Comparison of ENCODE assay signal across 29 mouse cellular contexts in genomic region chr13:19357301-19357700, GRCm38 (mm10). TPM values are rescaled to one million over a fixed set of nuclear protein-coding genes. Genes with fewer than 3 reads are reported as not detected.
DNase-seq lines count a peak whose midpoint lies in the region; ATAC-seq and TF ChIP-seq lines count a peak whose summit lies in the region.
"Had no signal": no experiment of that assay in that cellular context is flagged by ENCODE, and none has a peak within 500 bp of the region (broad histone marks: within the 10 kb centered on the region; RNA-seq: fewer than 3 reads in every experiment).

No protein-coding gene starts in this region.

- no peak for ATAC-seq in heart, embryonic 11.5 days (replicated peaks; ENCODE audit: insufficient number of reproducible peaks, low FRiP score, low TSS enrichment)
- ATAC-seq in CD4-positive, CD25-positive, alpha-beta regulatory T cell, adult 4 months, result peak; percentile 36
- ATAC-seq: intestine, postnatal 0 days; Patski had no signal

- 86% methylated on average over 7 of the region's 7 CpGs for WGBS in heart, embryonic 11.5 days (ENCODE audit: insufficient replicate concordance)
- 63% methylated on average over 7 of the region's 7 CpGs for WGBS in spleen, adult 2 months
- 75% methylated on average over 7 of the region's 7 CpGs for WGBS in small intestine, adult 2 months

- H3K36me3 ChIP-seq in heart, embryonic 11.5 days (ENCODE audit: control insufficient read depth, insufficient read depth, low read length), result 0 out of 2 replicates have a peak, but pooled peaks cover 6% of the 10 kb centered on the region
- peaks cover 8% of the 10 kb centered on the region; the same call in 1 of the 2 replicates for H3K36me3 ChIP-seq in spleen, adult 2 months (ENCODE audit: control insufficient read depth, insufficient read depth, low read length)
- H3K36me3 ChIP-seq in small intestine, adult 2 months (ENCODE audit: control insufficient read depth, insufficient read depth, low read length), result peaks cover 22% of the 10 kb centered on the region

- no peaks in the 10 kb centered on the region for H3K9me3 ChIP-seq in heart, embryonic 11.5 days (replicated peaks; ENCODE audit: control insufficient read depth, low read length)
- H3K9me3 ChIP-seq: forebrain, embryonic 13.5 days; heart, embryonic 13.5 days; hindbrain, embryonic 10.5 days; limb, embryonic 10.5 days; limb, embryonic 15.5 days; liver, embryonic 13.5 days; midbrain, embryonic 10.5 days; midbrain, embryonic 15.5 days had no signal

- no peak for TF ChIP-seq CTCF in spleen, adult 2 months (IDR thresholded peaks at IDR 0.05; ENCODE audit: extremely low read depth, insufficient read depth, insufficient read length, insufficient replicate concordance)
- no peak for TF ChIP-seq CTCF in small intestine, adult 2 months (IDR thresholded peaks at IDR 0.05; ENCODE audit: extremely low read depth, insufficient read length, insufficient replicate concordance, low read depth, low read length)

- peak; percentile 10 to 16 for DNase-seq in heart, adult 9 months (ENCODE audit: low spot score in 2 of 2)
- DNase-seq in spleen, adult 2 months (ENCODE audit: low read depth in 1 of 2, low spot score in 2 of 2), result no peak
- no peak for DNase-seq in spleen, adult 18-20 months
- no peak for DNase-seq in adrenal gland, postnatal 25 days
- DNase-seq: adrenal gland, postnatal 10 days; B cell, adult 2 months; cerebellum, adult 11 months; cerebellum, adult 9-10 months; cerebellum, postnatal 36 days; gastrocnemius, postnatal 25 days; kidney, adult 9 months; kidney, postnatal 10 days; layer of hippocampus, adult 9-11 months; liver, embryonic 13.5 days; lung, adult 18-20 months; lung, postnatal 10 days; right cerebral cortex, postnatal 25 days had no signal

- H3K27me3 ChIP-seq in heart, embryonic 11.5 days (ENCODE audit: control insufficient read depth, insufficient read depth, low read length), result no peaks in the 10 kb centered on the region
- H3K27me3 ChIP-seq in spleen, adult 2 months (ENCODE audit: control insufficient read depth, insufficient read depth, low read length), result no peaks in the 10 kb centered on the region
- no peaks in the 10 kb centered on the region for H3K27me3 ChIP-seq in small intestine, adult 2 months (ENCODE audit: control insufficient read depth, insufficient read depth, low read length)
- H3K27me3 ChIP-seq: forebrain, embryonic 13.5 days; heart, embryonic 13.5 days; limb, embryonic 15.5 days; liver, embryonic 13.5 days; midbrain, embryonic 15.5 days; Patski had no signal

- H3K4me1 ChIP-seq in heart, embryonic 11.5 days (ENCODE audit: control insufficient read depth, insufficient read depth, low read length), result no peaks in the 10 kb centered on the region
- H3K4me1 ChIP-seq in spleen, adult 2 months (ENCODE audit: control insufficient read depth, insufficient read depth, insufficient read length), result peaks cover 2% of the 10 kb centered on the region; the same call in 1 of the 2 replicates
- H3K4me1 ChIP-seq in small intestine, adult 2 months (ENCODE audit: control insufficient read depth, insufficient read depth, insufficient read length, low read length), result no peaks in the 10 kb centered on the region
- H3K4me1 ChIP-seq: forebrain, embryonic 13.5 days; heart, embryonic 13.5 days; hindbrain, embryonic 10.5 days; limb, embryonic 10.5 days; limb, embryonic 15.5 days; liver, embryonic 13.5 days; midbrain, embryonic 15.5 days had no signal

- no peak overlapping the region for H3K4me2 ChIP-seq in heart, embryonic 11.5 days
- H3K4me2 ChIP-seq: forebrain, embryonic 13.5 days; heart, embryonic 13.5 days; limb, embryonic 15.5 days; liver, embryonic 13.5 days; midbrain, embryonic 15.5 days had no signal

- no peak overlapping the region for H3K27ac ChIP-seq in heart, embryonic 11.5 days (ENCODE audit: low read depth, low read length)
- H3K27ac ChIP-seq in spleen, adult 2 months (ENCODE audit: insufficient read depth, low read length), result peak overlapping the region; percentile 10; the same call in 1 of the 2 replicates
- peak overlapping the region; percentile 47 for H3K27ac ChIP-seq in small intestine, adult 2 months (ENCODE audit: insufficient read depth, low read depth, low read length)
- H3K27ac ChIP-seq: forebrain, embryonic 13.5 days; heart, embryonic 13.5 days; hindbrain, embryonic 10.5 days; limb, embryonic 10.5 days; limb, embryonic 15.5 days; liver, embryonic 13.5 days; midbrain, embryonic 10.5 days; midbrain, embryonic 15.5 days had no signal

- H3K4me3 ChIP-seq in heart, embryonic 11.5 days (ENCODE audit: low read depth, low read length), result no peak overlapping the region
- H3K4me3 ChIP-seq in spleen, adult 2 months (ENCODE audit: extremely low read depth, insufficient read depth, insufficient read length), result no peak overlapping the region
- no peak overlapping the region for H3K4me3 ChIP-seq in small intestine, adult 2 months (ENCODE audit: low read depth, low read length)
- H3K4me3 ChIP-seq: forebrain, embryonic 13.5 days; heart, embryonic 13.5 days; hindbrain, embryonic 10.5 days; limb, embryonic 10.5 days; limb, embryonic 15.5 days; liver, embryonic 13.5 days; midbrain, embryonic 10.5 days; midbrain, embryonic 15.5 days had no signal

- no peak overlapping the region for H3K9ac ChIP-seq in heart, embryonic 11.5 days (ENCODE audit: low read depth, low read length)
- H3K9ac ChIP-seq: forebrain, embryonic 13.5 days; heart, embryonic 13.5 days; limb, embryonic 15.5 days; liver, embryonic 13.5 days; midbrain, embryonic 15.5 days had no signal

- TF ChIP-seq POLR2A in spleen, adult 2 months (IDR thresholded peaks at IDR 0.05; ENCODE audit: low read depth, low read length), result no peak
- no peak for TF ChIP-seq POLR2A in small intestine, adult 2 months (IDR thresholded peaks at IDR 0.05; ENCODE audit: low read depth, low read length)

RNA-seq across cellular contexts. Expression of gene Stard3nl, which starts 38.3 kb away (rescaled TPM):
- polyA plus RNA-seq in heart, embryonic 11.5 days (2014; fragmentation: Nextera tagmentation; extraction: Ambion mirVana), result 91.5 and 96.2 TPM in 2 replicates
- 9.7 and 11.0 TPM in 2 replicates for polyA plus RNA-seq in spleen, adult 2 months (2012; rRNA removed)
- 10 to 100 TPM; 47.3 to 47.9 TPM for polyA plus RNA-seq in CD4-positive, CD25-positive, alpha-beta regulatory T cell, adult 4 months (2017; shearing (Covaris generic))
- polyA plus RNA-seq in small intestine, adult 2 months (2012; rRNA removed), result 4.1 and 9.4 TPM in 2 replicates
- total RNA-seq in adrenal gland, postnatal 25 days (2021), result 43.9 and 49.1 TPM in 2 replicates

Comparison
In these comparisons a context has a peak if more than half of its experiments do, and no peak if none do; other contexts are left out.
1. DNase-seq: peak in heart, adult 9 months (2 of 2); none in spleen, adult 2 months (0 of 2), spleen, adult 18-20 months (0 of 2) and adrenal gland, postnatal 25 days (single experiment).